Mouse (Mus musculus) MEL (cell line): ENCODE results near the gene Wnt10a.

Experiments
- CHD1 ChIP-seq: IDR thresholded peaks from 2 replicates; pipeline ENCODE4 v1.6.1; 2012; ENCODE audit warnings: low read depth, mild to moderate bottlenecking, inconsistent platforms, low read length, improper control_type of control experiment
- CTCF ChIP-seq, 3 experiments: IDR thresholded peaks in 2 of 3; conservative IDR thresholded peaks in 1 of 3; 2 replicates each; pipeline ENCODE4 v1.5.1; 2011 to 2012; ENCODE audit warnings: low read length in 3 of 3, low read depth in 2 of 3, mild to moderate bottlenecking in 2 of 3, improper control_type of control experiment in 1 of 3, inconsistent platforms in 1 of 3, mixed read lengths in 1 of 3, moderate library complexity in 1 of 3; ENCODE audit not compliant: control insufficient read depth in 1 of 3, insufficient read depth in 1 of 3, poor library complexity in 1 of 3, severe bottlenecking in 1 of 3
- KAT2A ChIP-seq: conservative IDR thresholded peaks from 2 replicates; pipeline ENCODE4 v1.6.1; 2012; ENCODE audit warnings: low read depth, low read length, improper control_type of control experiment, inconsistent platforms
- TAL1 ChIP-seq: IDR thresholded peaks from 2 replicates; pipeline ENCODE4 v1.6.1; 2012; ENCODE audit warnings: mild to moderate bottlenecking, inconsistent platforms, low read length, moderate library complexity, mixed read lengths

DNA sequence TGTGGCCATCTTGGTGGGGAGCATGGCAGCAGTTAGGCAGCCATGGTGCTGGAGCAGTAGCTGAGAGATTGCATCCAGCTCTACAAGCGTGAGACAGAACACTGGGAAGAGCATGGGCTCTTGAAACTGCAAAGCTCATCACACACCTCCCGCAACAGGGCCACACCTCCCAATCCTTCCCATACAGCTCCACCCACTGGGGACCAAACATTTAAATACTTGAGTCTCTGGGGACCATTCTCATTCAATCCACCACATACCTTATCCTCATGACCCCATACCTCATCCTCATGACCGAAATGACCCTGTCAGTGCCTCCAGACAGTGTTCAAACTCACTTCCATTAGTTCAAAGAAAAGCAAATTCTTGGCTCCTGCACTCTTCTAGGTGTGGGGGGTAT, 41.9 kb downstream of the Wnt10a start:
- no peak for TF ChIP-seq CHD1
- TF ChIP-seq TAL1: no peak
- no peak for TF ChIP-seq KAT2A
- no peak for TF ChIP-seq CTCF (IDR thresholded peaks at IDR 0.05 in 2 of 3, conservative IDR thresholded peaks at IDR 0.05 in 1 of 3; ENCODE audit: control insufficient read depth in 1 of 3, insufficient read depth in 1 of 3, low read depth in 2 of 3, low read length in 3 of 3, poor library complexity in 1 of 3, severe bottlenecking in 1 of 3)
